17 mouse cellular contexts compared by ENCODE assay signal in the genomic region with DNA sequence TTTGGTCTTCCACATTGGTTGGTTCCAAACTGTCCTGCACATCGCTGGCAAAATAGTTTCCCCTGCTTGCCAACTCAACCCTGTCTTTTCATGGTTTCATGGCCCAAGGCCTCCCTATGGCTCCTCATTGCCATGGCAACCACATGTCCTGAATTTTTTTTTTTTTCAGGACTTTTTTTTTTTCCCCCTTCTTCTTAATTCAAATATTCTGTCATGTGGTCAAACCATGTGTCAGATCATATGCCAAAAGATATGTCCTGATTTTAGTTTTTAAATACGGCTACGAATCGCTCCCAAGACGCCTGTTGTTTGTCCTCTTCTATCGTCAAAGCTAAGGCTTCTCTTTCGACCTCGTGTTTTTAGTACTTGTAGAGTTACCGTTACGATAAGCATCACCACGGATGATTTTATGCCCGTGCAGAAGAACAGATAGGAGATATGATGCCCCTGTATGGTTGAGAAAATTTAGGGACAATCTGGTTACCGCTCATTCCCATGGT. TPM values are rescaled to one million over a fixed set of nuclear protein-coding genes. Genes with fewer than 3 reads are reported as not detected.
DNase-seq lines count a peak whose midpoint lies in the region; ATAC-seq lines count a peak whose summit lies in the region.
"Had no signal": no experiment of that assay in that cellular context is flagged by ENCODE, and none has a peak within 500 bp of the region (broad histone marks: within the 10 kb centered on the region; RNA-seq: fewer than 3 reads in every experiment).

No protein-coding gene starts in this region.

- ATAC-seq in hindbrain, embryonic 12.5 days (ENCODE audit: low FRiP score) = no peak
- ATAC-seq in hindbrain, embryonic 15.5 days (ENCODE audit: low FRiP score, low read depth) = peak; percentile 71; the same call in 1 of the 2 replicates
- 0 out of 2 replicates have a peak, but pooled peaks have one; percentile 59 for ATAC-seq in neural tube, embryonic 13.5 days (ENCODE audit: low read depth)
- ATAC-seq: intestine, postnatal 0 days had no signal

- H3K4me1 ChIP-seq in hindbrain, embryonic 10.5 days (replicated peaks) = peaks cover 23% of the 10 kb centered on the region
- H3K4me1 ChIP-seq in hindbrain, embryonic 12.5 days = peaks cover 9% of the 10 kb centered on the region; the same call in 1 of the 2 replicates
- peaks cover 19% of the 10 kb centered on the region for H3K4me1 ChIP-seq in hindbrain, embryonic 15.5 days (replicated peaks)
- peaks cover 17% of the 10 kb centered on the region for H3K4me1 ChIP-seq in neural tube, embryonic 13.5 days (replicated peaks)

- H3K4me3 ChIP-seq in hindbrain, embryonic 10.5 days = no peak overlapping the region
- H3K4me3 ChIP-seq in hindbrain, embryonic 12.5 days = no peak overlapping the region
- H3K4me3 ChIP-seq in hindbrain, embryonic 15.5 days = no peak overlapping the region
- no peak overlapping the region for H3K4me3 ChIP-seq in neural tube, embryonic 13.5 days
- H3K4me3 ChIP-seq: heart, embryonic 15.5 days had no signal

- 0 out of 2 replicates have a peak overlapping the region, but pooled peaks have one; percentile 78 for H3K27ac ChIP-seq in hindbrain, embryonic 10.5 days
- no peak overlapping the region for H3K27ac ChIP-seq in hindbrain, embryonic 12.5 days
- H3K27ac ChIP-seq in hindbrain, embryonic 15.5 days (replicated peaks) = peak overlapping the region; percentile 67; the same call in 1 of the 2 replicates
- H3K27ac ChIP-seq in neural tube, embryonic 13.5 days (replicated peaks) = no peak overlapping the region
- H3K27ac ChIP-seq: heart, embryonic 15.5 days; liver, embryonic 14.5 days; macrophage had no signal

- no peak overlapping the region for H3K9ac ChIP-seq in hindbrain, embryonic 12.5 days
- no peak overlapping the region for H3K9ac ChIP-seq in hindbrain, embryonic 15.5 days
- no peak overlapping the region for H3K9ac ChIP-seq in neural tube, embryonic 13.5 days
- H3K9ac ChIP-seq: heart, embryonic 15.5 days; liver, embryonic 14.5 days had no signal

- intact Hi-C loops in left cerebral cortex, postnatal 36 days (cut with DNase I) = loop anchor here (2.0 kb wide), 1 partner anchor 20 kb away; no protein-coding TSS in a partner anchor
- intact Hi-C loops in heart, postnatal 10 days (cut with DNase I) = no loop called here

- H3K4me2 ChIP-seq in hindbrain, embryonic 12.5 days (replicated peaks) = no peak overlapping the region
- H3K4me2 ChIP-seq in hindbrain, embryonic 15.5 days = peak overlapping the region; percentile 48; the same call in 1 of the 2 replicates
- H3K4me2 ChIP-seq in neural tube, embryonic 13.5 days = no peak overlapping the region
- H3K4me2 ChIP-seq: heart, embryonic 15.5 days had no signal

- H3K9me3 ChIP-seq in hindbrain, embryonic 10.5 days = no peaks in the 10 kb centered on the region
- H3K9me3 ChIP-seq in hindbrain, embryonic 12.5 days (replicated peaks) = no peaks in the 10 kb centered on the region
- no peaks in the 10 kb centered on the region for H3K9me3 ChIP-seq in hindbrain, embryonic 15.5 days
- no peaks in the 10 kb centered on the region for H3K9me3 ChIP-seq in neural tube, embryonic 13.5 days
- H3K9me3 ChIP-seq: heart, embryonic 15.5 days had no signal

- H3K27me3 ChIP-seq in hindbrain, embryonic 10.5 days (ENCODE audit: insufficient read depth, poor library complexity, severe bottlenecking) = peaks cover 65% of the 10 kb centered on the region
- H3K27me3 ChIP-seq in hindbrain, embryonic 12.5 days = peaks cover 32% of the 10 kb centered on the region
- H3K27me3 ChIP-seq in hindbrain, embryonic 15.5 days = peaks cover 33% of the 10 kb centered on the region
- peaks cover 68% of the 10 kb centered on the region for H3K27me3 ChIP-seq in neural tube, embryonic 13.5 days

- WGBS in hindbrain, embryonic 10.5 days = 76% methylated on average over 13 of the region's 13 CpGs
- WGBS in hindbrain, embryonic 12.5 days = 73% methylated on average over 13 of the region's 13 CpGs
- WGBS in hindbrain, embryonic 15.5 days = 60% methylated on average over 13 of the region's 13 CpGs
- 71% methylated on average over 13 of the region's 13 CpGs for WGBS in neural tube, embryonic 13.5 days

- H3K36me3 ChIP-seq in hindbrain, embryonic 10.5 days = no peaks in the 10 kb centered on the region
- no peaks in the 10 kb centered on the region for H3K36me3 ChIP-seq in hindbrain, embryonic 12.5 days
- H3K36me3 ChIP-seq in hindbrain, embryonic 15.5 days = no peaks in the 10 kb centered on the region
- no peaks in the 10 kb centered on the region for H3K36me3 ChIP-seq in neural tube, embryonic 13.5 days
- H3K36me3 ChIP-seq: heart, embryonic 15.5 days had no signal

- peak; percentile 18 for DNase-seq in hindbrain, embryonic 10.5 days (ENCODE audit: low spot score)
- DNase-seq in cerebellum, postnatal 14 days = peak; percentile 69 to 75
- no peak for DNase-seq in layer of hippocampus, adult 9-11 months
- DNase-seq in left cerebral cortex, postnatal 36 days (ENCODE audit: low spot score in 2 of 2) = no peak
- no peak for DNase-seq in heart, postnatal 10 days
- DNase-seq: gastrocnemius, postnatal 10 days; kidney, postnatal 4 days; thymus, postnatal 14 days had no signal

RNA-seq across cellular contexts. Expression of a gene that starts 37.3 kb away (rescaled TPM):
- polyA plus RNA-seq in hindbrain, embryonic 10.5 days (2016; fragmentation: Nextera tagmentation; extraction: Ambion mirVana) = 15.4 and 19.3 TPM in 2 replicates
- polyA plus RNA-seq in hindbrain, embryonic 12.5 days (2016; fragmentation: Nextera tagmentation; extraction: Ambion mirVana) = 15.8 and 20.3 TPM in 2 replicates
- polyA plus RNA-seq in hindbrain, embryonic 15.5 days (2015; fragmentation: Nextera tagmentation; extraction: Ambion mirVana) = 21.9 and 36.3 TPM in 2 replicates
- 1.1 TPM in 1 of 2 replicates, not detected in the other for polyA plus RNA-seq in neural tube, embryonic 13.5 days (2015; fragmentation: Nextera tagmentation; extraction: Ambion mirVana)
- total RNA-seq in left cerebral cortex, postnatal 36 days (2021) = under 1 TPM; 0.16 to 0.39 TPM
- not detected for total RNA-seq in heart, postnatal 10 days (2021)
- total RNA-seq: adrenal gland, adult 18-20 months; gastrocnemius, postnatal 10 days had no signal
- polyA plus RNA-seq: C2C12; heart, embryonic 15.5 days; intestine, postnatal 0 days; macrophage had no signal

Comparison
In these comparisons a context has a peak if more than half of its experiments do, and no peak if none do; other contexts are left out.
1. H3K27ac ChIP-seq: peak in hindbrain, embryonic 10.5 days (single experiment) and hindbrain, embryonic 15.5 days (single experiment); none in hindbrain, embryonic 12.5 days (single experiment) and neural tube, embryonic 13.5 days (single experiment).
2. DNase-seq: peak in hindbrain, embryonic 10.5 days (single experiment) and cerebellum, postnatal 14 days (2 of 2); none in layer of hippocampus, adult 9-11 months (single experiment), left cerebral cortex, postnatal 36 days (0 of 2) and heart, postnatal 10 days (0 of 2).